Mouse (Mus musculus) heart, embryonic 14.5 days (tissue): Measurements from ENCODE around the gene Crkl. TPM values are rescaled to one million over a fixed set of nuclear protein-coding genes. Genes with fewer than 3 reads are reported as not detected.

Source experiments
- ATAC-seq: fragments of 200-750 bp; cut with Nextera tagmentation; 2 replicates; pipeline ENCODE4 v1.8.0; 2017; ENCODE audit warnings: low read depth, moderate TSS enrichment; ENCODE audit not compliant: insufficient number of reproducible peaks, insufficient read depth, low FRiP score
- H3K27ac ChIP-seq, 2 experiments: fragments of 200-500 bp in 1 of 2; fragments of 300-500 bp in 1 of 2; sonication (generic) in 1 of 2; replicated peaks in 1 of 2; 2 replicates each; pipeline ENCODE4 v1.5.1; 2012 to 2014; ENCODE audit warnings: low read depth in 2 of 2, low read length in 2 of 2, control low read depth in 1 of 2, mild to moderate bottlenecking in 1 of 2, mixed read lengths in 1 of 2; ENCODE audit not compliant: control insufficient read depth in 1 of 2, insufficient read depth in 1 of 2
- H3K27me3 ChIP-seq: fragments of 300-500 bp; sonication (generic); 2 replicates; pipeline ENCODE4 v1.6.1; 2014; ENCODE audit warnings: mild to moderate bottlenecking, low read length, control low read depth; ENCODE audit not compliant: control insufficient read depth, insufficient read depth
- H3K36me3 ChIP-seq: fragments of 300-500 bp; sonication (generic); 2 replicates; pipeline ENCODE4 v1.6.1; 2014; ENCODE audit warnings: mild to moderate bottlenecking, control low read depth, low read length, mixed read lengths; ENCODE audit not compliant: control insufficient read depth, insufficient read depth
- H3K4me1 ChIP-seq, 2 experiments: fragments of 200-500 bp in 1 of 2; fragments of 300-500 bp in 1 of 2; sonication (generic) in 1 of 2; 2 replicates each; pipeline ENCODE4 v1.6.1; 2012 to 2014; ENCODE audit warnings: low read length in 2 of 2, control low read depth in 1 of 2, mixed read lengths in 1 of 2; ENCODE audit not compliant: control insufficient read depth in 2 of 2, insufficient read depth in 2 of 2
- H3K4me2 ChIP-seq: fragments of 300-500 bp; sonication (generic); 2 replicates; pipeline ENCODE4 v1.6.1; 2014; ENCODE audit warnings: mild to moderate bottlenecking, low read length
- H3K4me3 ChIP-seq, 2 experiments: fragments of 200-500 bp in 1 of 2; fragments of 300-500 bp in 1 of 2; sonication (generic) in 1 of 2; 2 replicates each; pipeline ENCODE4 v1.5.1; 2012 to 2014; ENCODE audit warnings: low read length in 2 of 2, mild to moderate bottlenecking in 2 of 2, control low read depth in 1 of 2, low read depth in 1 of 2, moderate library complexity in 1 of 2; ENCODE audit not compliant: control insufficient read depth in 1 of 2, insufficient read depth in 1 of 2
- H3K9ac ChIP-seq: fragments of 300-500 bp; sonication (generic); 2 replicates; pipeline ENCODE4 v1.6.1; 2014; ENCODE audit warnings: mild to moderate bottlenecking, low read length
- H3K9me3 ChIP-seq: fragments of 300-500 bp; sonication (generic); 2 replicates; pipeline ENCODE4 v1.6.1; 2016; ENCODE audit warnings: low read length, control low read depth; ENCODE audit not compliant: control insufficient read depth
- WGBS: fragments of 180-500 bp; shearing (Covaris S2); extraction: QIAGEN DNeasy Blood & Tissue Kit; methylation state at CpG from one replicate; pipeline ENCODE4 v1.1.7; 2014; 5-methylcytosine and 5-hydroxymethylcytosine counted together
- polyA plus RNA-seq: library from polyadenylated mRNA; unstranded; fragments of >200 nt; fragmentation: Nextera tagmentation; extraction: Ambion mirVana; gene quantifications from 2 replicates; pipeline ENCODE4 v1.2.1, GENCODE M21; 2014

The Crkl gene
- polyA plus RNA-seq, 1 experiment from 2014 or later, result 40.7 TPM

- 78% methylated on average over 4 of the region's 4 CpGs for WGBS
- no peak overlapping the region for H3K4me3 ChIP-seq
Measured at GRCm38 (mm10) chr16:17466875-17467663, 15.3 kb downstream of the Crkl start.

GRCm38 (mm10) chr16:17472498-17472897, 20.7 kb downstream of the Crkl start:
- Histone ChIP-seq H3K9me3 (no peaks in the 10 kb centered on the region), H3K36me3 (peaks cover 59% of the 10 kb centered on the region), H3K9ac (no peak overlapping the region), H3K4me2 (no peak overlapping the region), H3K4me1 (peaks cover 0 to 7% of the 10 kb centered on the region in 2 experiments; a peak in 1 of 4 replicates), H3K4me3 (no peak overlapping the region), H3K27ac (no peak overlapping the region), H3K27me3 (no peaks in the 10 kb centered on the region)
- no peak for ATAC-seq
- WGBS, result 58% methylated on average over 6 of the region's 6 CpGs

More at GRCm38 (mm10) chr16:17466875-17467663, 15.3 kb downstream of the Crkl start:
- Histone ChIP-seq H3K4me2 (no peak overlapping the region), H3K27ac (no peak overlapping the region), H3K9ac (no peak overlapping the region), H3K9me3 (no peaks in the 10 kb centered on the region), H3K27me3 (no peaks in the 10 kb centered on the region), H3K4me1 (peaks cover 0 to 10% of the 10 kb centered on the region in 2 experiments; a peak in 2 of 4 replicates), H3K36me3 (peaks cover 41% of the 10 kb centered on the region)
- ATAC-seq, result no peak

- Histone ChIP-seq H3K27me3 (no peaks in the 10 kb centered on the region), H3K9ac (no peak overlapping the region), H3K27ac (no peak overlapping the region), H3K4me2 (no peak overlapping the region), H3K4me3 (no peak overlapping the region), H3K36me3 (peaks cover 57% of the 10 kb centered on the region), H3K9me3 (no peaks in the 10 kb centered on the region), H3K4me1 (peaks cover 0 to 7% of the 10 kb centered on the region in 2 experiments; a peak in 1 of 4 replicates)
- ATAC-seq, result no peak
Measured at GRCm38 (mm10) chr16:17474091-17474490, 22.3 kb downstream of the Crkl start.

- Histone ChIP-seq H3K27me3 (no peaks in the 10 kb centered on the region), H3K9ac (no peak overlapping the region), H3K4me1 (peaks cover 0 to 7% of the 10 kb centered on the region in 2 experiments; a peak in 1 of 4 replicates), H3K4me2 (no peak overlapping the region), H3K27ac (no peak overlapping the region), H3K9me3 (no peaks in the 10 kb centered on the region), H3K4me3 (no peak overlapping the region), H3K36me3 (peaks cover 54% of the 10 kb centered on the region)
- 86% methylated on average over 2 of the region's 2 CpGs for WGBS
- no peak for ATAC-seq
Measured at GRCm38 (mm10) chr16:17474761-17475160, 23.0 kb downstream of the Crkl start.

- WGBS, result 88% methylated on average over 4 of the region's 4 CpGs
Measured at GRCm38 (mm10) chr16:17475326-17475725, 23.5 kb downstream of the Crkl start.

GRCm38 (mm10) chr16:17478331-17478943, 26.6 kb downstream of the Crkl start:
- Histone ChIP-seq H3K36me3 (peaks cover 41% of the 10 kb centered on the region), H3K27me3 (no peaks in the 10 kb centered on the region), H3K4me2 (no peak overlapping the region), H3K27ac (no peak overlapping the region), H3K9ac (no peak overlapping the region), H3K9me3 (no peaks in the 10 kb centered on the region), H3K4me1 (no peaks in the 10 kb centered on the region), H3K4me3 (no peak overlapping the region)
- 82% methylated on average over 4 of the region's 4 CpGs for WGBS
- ATAC-seq, result no peak

More at GRCm38 (mm10) chr16:17475326-17475725, 23.5 kb downstream of the Crkl start:
- Histone ChIP-seq H3K4me2 (no peak overlapping the region), H3K4me1 (peaks cover 0 to 7% of the 10 kb centered on the region in 2 experiments; a peak in 1 of 4 replicates), H3K9me3 (no peaks in the 10 kb centered on the region), H3K36me3 (peaks cover 50% of the 10 kb centered on the region), H3K27ac (no peak overlapping the region), H3K27me3 (no peaks in the 10 kb centered on the region), H3K4me3 (no peak overlapping the region), H3K9ac (no peak overlapping the region)
- no peak for ATAC-seq

GRCm38 (mm10) chr16:17481465-17481864, 29.7 kb downstream of the Crkl start:
- Histone ChIP-seq H3K4me2 (no peak overlapping the region), H3K4me1 (peaks cover 6 to 14% of the 10 kb centered on the region in 2 experiments), H3K9ac (no peak overlapping the region), H3K4me3 (no peak overlapping the region), H3K27me3 (no peaks in the 10 kb centered on the region), H3K27ac (no peak overlapping the region), H3K36me3 (peaks cover 58% of the 10 kb centered on the region), H3K9me3 (no peaks in the 10 kb centered on the region)
- no peak for ATAC-seq
- WGBS, result 82% methylated on average over 2 of the region's 2 CpGs
